Mouse (Mus musculus) thymus, adult 2 months (tissue): ENCODE measurements at regions not wholly inside any gene's neighbourhood (a gene's known extent, or its start where the extent isn't known, plus 50 kb on each side); places are given as distances from the start of the nearest gene placed in this dataset.
"Not testable (repeated sequence)": the region's sequence is repeated elsewhere in the genome, so short reads cannot be mapped to it uniquely, and the experiment has no call there.

Experiments used
- DNase-seq: peaks from one replicate; pipeline ENCODE4 v3.0.0; 2021
- H3K27ac ChIP-seq: fragments of 200-500 bp; 2 replicates; pipeline ENCODE4 v1.5.1; 2012; ENCODE audit warnings: low read length, control low read depth; ENCODE audit not compliant: control insufficient read depth, insufficient read depth
- H3K27me3 ChIP-seq: fragments of 200-500 bp; 2 replicates; pipeline ENCODE4 v1.6.1; 2012; ENCODE audit warnings: mild to moderate bottlenecking, low read length, moderate library complexity, mixed read lengths; ENCODE audit not compliant: control insufficient read depth, insufficient read depth
- H3K36me3 ChIP-seq: fragments of 200-500 bp; 2 replicates; pipeline ENCODE4 v1.6.1; 2012; ENCODE audit warnings: mild to moderate bottlenecking, low read length, moderate library complexity; ENCODE audit not compliant: control insufficient read depth, insufficient read depth
- H3K4me1 ChIP-seq: fragments of 200-500 bp; replicated peaks from 2 replicates; pipeline ENCODE4 v1.6.1; 2012; ENCODE audit warnings: low read length; ENCODE audit not compliant: control insufficient read depth, insufficient read depth
- H3K4me3 ChIP-seq: fragments of 200-500 bp; 2 replicates; pipeline ENCODE4 v1.5.1; 2012; ENCODE audit warnings: mild to moderate bottlenecking, low read length, control low read depth, moderate library complexity; ENCODE audit not compliant: control insufficient read depth, insufficient read depth
- CTCF ChIP-seq: fragments of 200-500 bp; IDR thresholded peaks from 2 replicates; pipeline ENCODE4 v1.5.1; 2012; ENCODE audit warnings: mild to moderate bottlenecking, control low read depth, low read length, moderate library complexity, borderline replicate concordance; ENCODE audit not compliant: control insufficient read depth, poor library complexity, insufficient read depth; ENCODE audit errors: extremely low read depth
- POLR2A ChIP-seq: fragments of 200-500 bp; IDR thresholded peaks from 2 replicates; pipeline ENCODE4 v1.6.1; 2012; ENCODE audit warnings: mild to moderate bottlenecking, low read length, control low read depth, moderate library complexity; ENCODE audit not compliant: control insufficient read depth, poor library complexity, insufficient read depth; ENCODE audit errors: extremely low read depth
- WGBS: fragments of 180-500 bp; shearing (Covaris S2); methylation state at CpG from one replicate; pipeline ENCODE4 v1.1.7; 2018; 5-methylcytosine and 5-hydroxymethylcytosine counted together

GRCm38 (mm10) chr3:120430285-120430684, 646.0 kb upstream of the Ptbp2 start:
- no peak overlapping the region for H3K27ac ChIP-seq
- no peaks in the 10 kb centered on the region for H3K27me3 ChIP-seq
- H3K4me3 ChIP-seq, result no peak overlapping the region
- WGBS, result 83% methylated on average over 2 of the region's 2 CpGs
- no peaks in the 10 kb centered on the region for H3K4me1 ChIP-seq
- no peaks in the 10 kb centered on the region for H3K36me3 ChIP-seq
- TF ChIP-seq POLR2A, result no peak
- TF ChIP-seq CTCF, result no peak
- DNase-seq, result no peak

DNA sequence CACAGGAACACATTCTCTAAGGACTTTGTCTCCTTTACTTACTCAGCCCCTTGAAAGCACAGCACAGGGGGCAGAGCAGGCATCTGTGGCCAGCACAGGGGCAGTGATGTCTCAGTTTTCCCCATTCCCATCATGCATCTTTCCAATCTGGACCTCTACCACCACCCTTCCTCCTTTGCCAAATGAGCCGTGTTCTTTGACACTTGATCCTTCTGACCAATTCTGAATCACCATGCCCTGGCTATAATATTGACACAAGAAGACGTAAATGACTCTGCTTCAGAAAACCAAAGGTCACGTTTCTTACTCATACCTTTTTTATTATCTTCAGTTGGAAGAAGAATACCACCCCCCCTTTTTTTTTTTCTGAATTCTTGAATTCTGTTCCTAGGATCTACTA, 632.4 kb upstream of the Ptbp2 start:
- no peak for TF ChIP-seq POLR2A
- Histone ChIP-seq H3K27ac (no peak overlapping the region), H3K27me3 (no peaks in the 10 kb centered on the region), H3K36me3 (no peaks in the 10 kb centered on the region), H3K4me3 (no peak overlapping the region), H3K4me1 (no peaks in the 10 kb centered on the region)
- no peak for DNase-seq
- 88% methylated on average over 3 of the region's 3 CpGs for WGBS

DNA sequence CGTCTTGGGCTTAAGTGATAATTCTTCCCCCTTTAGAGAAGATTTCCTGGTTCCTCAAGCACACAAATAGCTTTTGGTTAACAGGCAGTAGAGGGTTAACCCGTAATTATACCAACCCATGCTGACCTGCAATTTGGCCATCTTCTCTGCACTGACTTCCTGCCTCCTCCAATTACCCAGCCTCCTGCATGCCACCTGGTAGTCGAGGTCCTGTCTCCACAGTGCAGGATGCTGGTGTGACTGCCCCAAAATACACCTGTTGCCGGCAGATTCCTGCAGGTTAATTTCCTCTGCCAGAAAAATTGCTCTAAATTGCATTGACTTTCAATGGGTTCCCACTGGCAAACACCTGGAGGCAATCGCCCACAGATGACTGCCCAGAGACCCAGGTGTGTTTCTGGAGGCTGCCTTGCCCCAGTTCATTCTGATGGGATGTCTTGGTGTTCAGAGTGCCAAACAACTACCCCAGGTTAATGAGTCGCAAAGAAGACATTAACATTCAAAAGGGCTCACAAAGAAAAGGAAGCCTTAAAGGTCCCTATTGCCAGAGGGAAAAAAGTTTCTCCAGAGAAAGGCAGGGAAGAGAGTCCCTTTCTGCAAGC, 591.5 kb upstream of the Ptbp2 start:
- TF ChIP-seq CTCF, result no peak
- TF ChIP-seq POLR2A, result no peak
- no peak for DNase-seq
- 39% methylated on average over 6 of the region's 6 CpGs for WGBS

GRCm38 (mm10) chr3:120342747-120343377, 558.6 kb upstream of the Ptbp2 start:
- no peaks in the 10 kb centered on the region for H3K27me3 ChIP-seq
- no peaks in the 10 kb centered on the region for H3K4me1 ChIP-seq
- no peak overlapping the region for H3K4me3 ChIP-seq
- 90% methylated on average over 4 of the region's 4 CpGs for WGBS
- H3K36me3 ChIP-seq, result no peaks in the 10 kb centered on the region
- TF ChIP-seq CTCF (no peak), POLR2A (no peak)
- no peak for DNase-seq
- no peak overlapping the region for H3K27ac ChIP-seq

More for the DNA sequence above, 591.5 kb upstream of the Ptbp2 start:
- Histone ChIP-seq H3K36me3 (no peaks in the 10 kb centered on the region), H3K4me1 (no peaks in the 10 kb centered on the region), H3K27ac (no peak overlapping the region), H3K27me3 (no peaks in the 10 kb centered on the region), H3K4me3 (no peak overlapping the region)

- no peak for DNase-seq
- 78% methylated on average over 2 of the region's 2 CpGs for WGBS
- Histone ChIP-seq H3K4me1 (no peaks in the 10 kb centered on the region), H3K36me3 (no peaks in the 10 kb centered on the region), H3K27ac (no peak overlapping the region), H3K4me3 (no peak overlapping the region), H3K27me3 (no peaks in the 10 kb centered on the region)
- no peak for TF ChIP-seq POLR2A
- no peak for TF ChIP-seq CTCF
Observed at GRCm38 (mm10) chr3:120341882-120342281, 557.6 kb upstream of the Ptbp2 start.

- Histone ChIP-seq H3K4me1 (no peaks in the 10 kb centered on the region), H3K27me3 (no peaks in the 10 kb centered on the region), H3K36me3 (no peaks in the 10 kb centered on the region), H3K27ac (no peak overlapping the region), H3K4me3 (no peak overlapping the region)
- no peak for TF ChIP-seq CTCF
- no peak for TF ChIP-seq POLR2A
- DNase-seq, result no peak
- WGBS, result 76% methylated on average over 7 of the region's 7 CpGs
Observed at GRCm38 (mm10) chr3:120335843-120336585, 551.7 kb upstream of the Ptbp2 start.

- DNase-seq, H3K4me3 ChIP-seq, H3K27ac ChIP-seq, H3K4me1 ChIP-seq, H3K27me3 ChIP-seq, H3K36me3 ChIP-seq: not testable (repeated sequence)
- WGBS, result 96% methylated on average over 3 of the region's 3 CpGs
Observed at GRCm38 (mm10) chr3:120307042-120307441, 522.8 kb upstream of the Ptbp2 start.
